Mouse (Mus musculus) ES-Bruce4 (cell line): ENCODE data around the gene Wdr91. TPM values are rescaled to one million over a fixed set of nuclear protein-coding genes. Genes with fewer than 3 reads are reported as not detected.

Experiments used
- H3K27ac ChIP-seq: 2 replicates; pipeline ENCODE4 v1.5.1; 2012; ENCODE audit warnings: low read length, inconsistent platforms; ENCODE audit not compliant: insufficient read depth
- H3K27me3 ChIP-seq: 2 replicates; pipeline ENCODE4 v1.6.1; 2012; ENCODE audit warnings: mild to moderate bottlenecking, low read length, inconsistent platforms; ENCODE audit not compliant: control insufficient read depth, poor library complexity, insufficient read depth, severe bottlenecking
- H3K36me3 ChIP-seq: 2 replicates; pipeline ENCODE4 v1.6.1; 2012; ENCODE audit warnings: inconsistent platforms, mild to moderate bottlenecking, low read length, moderate library complexity; ENCODE audit not compliant: control insufficient read depth, poor library complexity, insufficient read depth, severe bottlenecking
- H3K4me1 ChIP-seq: one replicate; pipeline ENCODE4 v1.8.1; 2011; ENCODE audit warnings: low read length; ENCODE audit not compliant: control insufficient read depth, insufficient read depth
- H3K4me3 ChIP-seq: 2 replicates; pipeline ENCODE4 v1.5.1; 2011; ENCODE audit warnings: low read depth, mild to moderate bottlenecking, low read length
- H3K9ac ChIP-seq: 2 replicates; pipeline ENCODE4 v1.6.1; 2012; ENCODE audit warnings: low read depth, mild to moderate bottlenecking, inconsistent platforms; ENCODE audit not compliant: poor library complexity, severe bottlenecking
- H3K9me3 ChIP-seq: replicated peaks from 2 replicates; pipeline ENCODE4 v1.6.1; 2012; ENCODE audit warnings: mild to moderate bottlenecking, low read length, inconsistent platforms; ENCODE audit not compliant: control insufficient read depth, poor library complexity, insufficient read depth, severe bottlenecking
- CTCF ChIP-seq: IDR thresholded peaks from one replicate; pipeline ENCODE4 v1.8.1; 2011; ENCODE audit warnings: low read depth, low read length
- EP300 ChIP-seq: IDR thresholded peaks from 2 replicates; pipeline ENCODE4 v1.6.1; 2011; ENCODE audit warnings: low read depth, low read length; ENCODE audit not compliant: insufficient read depth
- POLR2A ChIP-seq: IDR thresholded peaks from one replicate; pipeline ENCODE4 v1.8.1; 2011; ENCODE audit warnings: low read length; ENCODE audit not compliant: insufficient read depth
- polyA plus RNA-seq: library from polyadenylated mRNA; stranded (reverse); fragments of >200 nt; gene quantifications from 2 replicates; pipeline ENCODE4 v1.2.4, GENCODE M21; 2011; ENCODE audit warnings: low read depth; ENCODE audit not compliant: missing spikeins, insufficient read depth, insufficient read length

The Wdr91 gene
- polyA plus RNA-seq, 1 experiment, result 29.9 TPM

- TF ChIP-seq CTCF, result no peak
- no peak for TF ChIP-seq POLR2A
- no peak overlapping the region for H3K9ac ChIP-seq
- H3K4me3 ChIP-seq, result no peak overlapping the region
- H3K36me3 ChIP-seq, result no peaks in the 10 kb centered on the region; the same call in 1 of the 2 replicates
- H3K9me3 ChIP-seq, result no peaks in the 10 kb centered on the region
- H3K4me1 ChIP-seq, result peaks cover 2% of the 10 kb centered on the region
- H3K27me3 ChIP-seq, result no peaks in the 10 kb centered on the region
- H3K27ac ChIP-seq, result no peak overlapping the region
Measured at GRCm38 (mm10) chr6:34913341-34914040, 2.8 kb upstream of the Wdr91 start.

GRCm38 (mm10) chr6:34909631-34910345, 888 bp downstream of the Wdr91 start:
- H3K27me3 ChIP-seq, result no peaks in the 10 kb centered on the region

GRCm38 (mm10) chr6:34907696-34908260, 2.9 kb downstream of the Wdr91 start:
- Histone ChIP-seq H3K4me3 (no peak overlapping the region), H3K9ac (no peak overlapping the region), H3K27ac (no peak overlapping the region), H3K9me3 (no peaks in the 10 kb centered on the region), H3K27me3 (no peaks in the 10 kb centered on the region), H3K4me1 (peaks cover 2% of the 10 kb centered on the region), H3K36me3 (peaks cover 23% of the 10 kb centered on the region)
- TF ChIP-seq EP300, result no peak
- no peak for TF ChIP-seq POLR2A
- TF ChIP-seq CTCF, result no peak

More at GRCm38 (mm10) chr6:34909631-34910345, 888 bp downstream of the Wdr91 start:
- H3K9ac ChIP-seq, result peak overlapping the region; percentile 71
- no peaks in the 10 kb centered on the region for H3K9me3 ChIP-seq
- TF ChIP-seq POLR2A (no peak), CTCF (no peak), EP300 (no peak)
- peaks cover 21% of the 10 kb centered on the region for H3K36me3 ChIP-seq
- peak overlapping the region; percentile 82 for H3K4me3 ChIP-seq
- no peak overlapping the region for H3K27ac ChIP-seq
- H3K4me1 ChIP-seq, result peaks cover 2% of the 10 kb centered on the region

GRCm38 (mm10) chr6:34907121-34907614, 3.5 kb downstream of the Wdr91 start:
- Histone ChIP-seq H3K36me3 (peaks cover 23% of the 10 kb centered on the region), H3K4me3 (no peak overlapping the region), H3K27ac (no peak overlapping the region)

GRCm38 (mm10) chr6:34906661-34907060, 4.0 kb downstream of the Wdr91 start:
- H3K9ac ChIP-seq, result no peak overlapping the region
- no peak overlapping the region for H3K4me3 ChIP-seq
- TF ChIP-seq POLR2A, result no peak
- TF ChIP-seq EP300, result no peak
- no peak for TF ChIP-seq CTCF
- peaks cover 2% of the 10 kb centered on the region for H3K4me1 ChIP-seq
- H3K9me3 ChIP-seq, result no peaks in the 10 kb centered on the region
- no peak overlapping the region for H3K27ac ChIP-seq
- peaks cover 23% of the 10 kb centered on the region for H3K36me3 ChIP-seq
- no peaks in the 10 kb centered on the region for H3K27me3 ChIP-seq

More at GRCm38 (mm10) chr6:34907121-34907614, 3.5 kb downstream of the Wdr91 start:
- TF ChIP-seq CTCF (no peak), POLR2A (no peak), EP300 (no peak)
- Histone ChIP-seq H3K4me1 (peaks cover 2% of the 10 kb centered on the region), H3K27me3 (no peaks in the 10 kb centered on the region), H3K9ac (no peak overlapping the region), H3K9me3 (no peaks in the 10 kb centered on the region)

GRCm38 (mm10) chr6:34906125-34906524, 4.6 kb downstream of the Wdr91 start:
- H3K27ac ChIP-seq, result no peak overlapping the region
- H3K9me3 ChIP-seq, result no peaks in the 10 kb centered on the region
- H3K4me1 ChIP-seq, result peaks cover 2% of the 10 kb centered on the region
- no peaks in the 10 kb centered on the region for H3K27me3 ChIP-seq
- no peak overlapping the region for H3K4me3 ChIP-seq
- H3K9ac ChIP-seq, result no peak overlapping the region
- TF ChIP-seq POLR2A (no peak), EP300 (no peak), CTCF (no peak)
- peaks cover 23% of the 10 kb centered on the region for H3K36me3 ChIP-seq
